Mouse (Mus musculus) bone marrow, adult 2 months (tissue): ENCODE data around the gene Unc93b1.

Experiments
- CTCF ChIP-seq: fragments of 200-500 bp; IDR thresholded peaks from 2 replicates; pipeline ENCODE4 v1.5.1; 2011; ENCODE audit warnings: low read length, control low read depth; ENCODE audit not compliant: control insufficient read depth, insufficient read depth
- POLR2A ChIP-seq: fragments of 200-500 bp; IDR thresholded peaks from 2 replicates; pipeline ENCODE4 v1.6.1; 2011; ENCODE audit warnings: low read depth, mild to moderate bottlenecking, control low read depth, low read length, borderline replicate concordance; ENCODE audit not compliant: control insufficient read depth

GRCm38 (mm10) chr19:3926279-3926678, 8.7 kb upstream of the Unc93b1 start:
- TF ChIP-seq CTCF = peak; percentile 41; the same call in 1 of the 2 replicates
- no peak for TF ChIP-seq POLR2A
